Mouse (Mus musculus): ENCODE results near the gene Cdkal1.

DNA sequence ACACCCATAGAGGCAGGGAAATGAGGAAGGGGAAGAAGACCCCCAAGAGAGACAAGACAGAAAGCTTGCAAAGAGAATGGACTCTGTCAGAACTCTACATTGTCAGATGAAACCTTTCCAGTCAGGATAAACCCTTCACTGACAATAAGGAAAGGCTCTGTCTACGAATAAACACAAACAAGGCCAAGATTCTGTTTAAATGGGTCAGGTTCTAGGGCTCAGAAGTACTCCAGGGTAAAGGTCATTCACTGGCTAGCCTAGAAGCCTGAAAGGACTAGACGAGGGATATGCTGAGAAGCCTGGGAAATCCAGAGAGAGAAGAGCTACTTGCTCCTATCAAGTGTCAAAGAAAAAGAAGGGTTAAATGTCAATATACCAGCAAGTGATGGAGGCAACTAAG is 255.8 kb downstream of the Cdkal1 start:
- TF ChIP-seq MAFK (IDR thresholded peaks at IDR 0.05; ENCODE audit: insufficient read depth, low read depth, low read length), result no peak
- TF ChIP-seq CHD2 (IDR thresholded peaks at IDR 0.05; ENCODE audit: low read depth, low read length), result no peak

All from ES-E14 (cell line).